Mouse (Mus musculus) cerebellum, adult 2 months (tissue): ENCODE measurements at regions not wholly inside any gene's neighbourhood (a gene's known extent, or its start where the extent isn't known, plus 50 kb on each side); places are given as distances from the start of the nearest gene placed in this dataset.

ENCODE experiments used
- CTCF ChIP-seq: fragments of 200-500 bp; IDR thresholded peaks from 2 replicates; pipeline ENCODE4 v1.5.1; 2011; ENCODE audit warnings: low read depth, mild to moderate bottlenecking, control low read depth, low read length, moderate library complexity, borderline replicate concordance; ENCODE audit not compliant: insufficient read depth
- POLR2A ChIP-seq: fragments of 200-500 bp; IDR thresholded peaks from 2 replicates; pipeline ENCODE4 v1.6.1; 2011; ENCODE audit warnings: low read length, control low read depth, borderline replicate concordance; ENCODE audit not compliant: insufficient read depth

DNA sequence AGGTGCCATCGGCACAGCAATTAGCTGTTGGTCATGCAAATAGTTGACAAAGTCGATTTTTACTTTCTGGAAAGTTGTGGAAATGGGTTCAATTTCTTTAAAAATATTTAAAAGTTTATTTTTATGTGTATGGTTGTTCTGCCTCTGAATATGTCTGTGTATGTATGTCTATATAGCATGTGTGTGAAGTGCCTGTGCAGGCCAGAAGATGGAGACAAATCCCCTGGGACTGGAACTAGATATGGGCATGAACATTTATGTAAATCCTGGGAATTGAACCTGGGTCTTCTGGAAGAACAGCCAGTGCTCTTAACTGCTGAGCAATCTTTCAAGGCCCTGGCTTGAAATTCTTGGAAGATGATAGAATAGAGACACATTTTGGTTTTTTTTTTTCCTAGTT lies 140.0 kb downstream of the Lyplal1 start:
- TF ChIP-seq POLR2A = no peak
- TF ChIP-seq CTCF = no peak
